Mouse (Mus musculus) spleen, postnatal 0 days (tissue): ENCODE data around the gene Cc2d1a. TPM values are rescaled to one million over a fixed set of nuclear protein-coding genes. Genes with fewer than 3 reads are reported as not detected.
A peak's percentile ranks its signal among the peaks of the same experiment; 100 is the strongest.

ENCODE experiments used
- microRNA counts: library from miRNA; unstranded; fragments of <30 nt; microRNA quantifications from one replicate; lab custom pipeline; 2015
- polyA plus RNA-seq: library from polyadenylated mRNA; unstranded; fragments of >200 nt; fragmentation: Nextera tagmentation; extraction: Ambion mirVana; gene quantifications from 2 replicates; pipeline ENCODE4 v1.2.1, GENCODE M21; 2015

Gene Cc2d1a
- polyA plus RNA-seq = 5.9 and 7.0 TPM in 2 replicates

DNA sequence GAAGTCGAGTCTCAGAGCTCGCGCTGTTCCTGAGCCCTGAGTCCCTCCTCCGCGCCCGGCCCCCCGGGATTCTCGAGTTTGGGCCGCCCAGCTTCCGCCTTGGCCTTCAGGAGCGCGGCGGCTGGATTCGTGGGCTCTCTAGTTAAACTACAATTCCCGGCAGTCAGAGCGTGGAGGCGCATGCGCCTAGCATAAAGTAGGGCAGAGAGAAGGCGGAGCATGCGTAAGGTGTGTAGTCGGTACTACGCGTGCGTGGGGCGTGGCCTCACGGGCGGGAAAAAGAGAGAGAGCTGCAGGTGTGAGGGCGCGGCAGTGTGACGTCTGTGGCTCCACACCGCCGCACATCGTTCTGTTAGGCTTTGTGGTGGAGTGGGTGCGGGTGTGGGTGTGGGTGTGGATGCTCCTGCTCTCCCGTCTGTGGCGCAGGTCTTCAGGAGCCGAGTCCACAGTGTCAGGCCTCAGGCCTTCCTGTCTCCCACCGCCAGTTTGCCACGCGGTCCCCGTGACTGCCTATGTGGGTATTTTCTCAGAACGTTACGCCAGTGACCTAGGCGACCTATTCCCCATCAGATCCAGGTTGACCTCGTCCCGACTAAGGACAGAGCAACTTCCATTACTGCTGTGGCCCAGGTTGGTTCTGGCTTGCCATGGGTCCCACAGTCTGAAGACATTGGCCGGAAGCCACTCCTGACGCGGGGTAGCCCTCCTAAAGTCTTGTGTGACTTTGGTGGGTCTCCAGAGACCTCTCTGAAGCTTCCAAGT is at the start of gene Cc2d1a, which contains the start of gene 4930432K21Rik:
Gene Cc2d1a, minus strand, starts transcription at position 168 of the 762 bp plus-strand sequence.
Gene 4930432K21Rik, plus strand, starts transcription at position 257 of the 762 bp plus-strand sequence.

GRCm38 (mm10) chr8:84185117-84185516 is 37.4 kb upstream of the Cc2d1a start, which contains the start of gene Nanos3:
Gene Nanos3 (minus strand): TSS chr8:84185217.

DNA sequence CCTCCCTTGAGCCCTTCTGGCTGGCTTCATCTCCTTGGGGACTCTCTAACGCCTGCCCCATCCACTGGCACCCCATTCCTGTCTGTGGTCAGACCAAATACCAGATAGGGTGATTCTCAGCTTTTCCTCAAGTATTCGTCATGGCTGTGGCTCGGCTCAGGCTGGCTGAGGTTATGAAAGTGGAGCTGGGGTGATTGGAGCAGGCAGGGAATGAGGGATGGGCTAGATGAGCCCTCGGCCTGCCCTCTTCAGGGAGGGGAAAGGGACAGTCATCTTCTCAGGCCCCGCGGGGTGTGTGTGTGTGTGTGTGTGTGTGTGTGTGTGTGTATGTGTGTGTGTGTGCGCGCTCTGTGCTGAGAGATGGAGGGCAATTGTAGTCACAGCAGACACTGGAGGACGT is 22.1 kb downstream of the Cc2d1a start, which contains the start of gene Podnl1:
Gene Podnl1, plus strand, starts transcription at position 334 of the 400 bp plus-strand sequence.

GRCm38 (mm10) chr8:84104697-84105609 is 42.8 kb downstream of the Cc2d1a start, which contains the start of gene Dcaf15:
Gene Dcaf15 (minus strand): TSS chr8:84104768.

MicroRNAs within 50 kb of the gene (microRNA counts, 519-probe panel; counts per million panel counts)
- 3,692 counts per million, percentile 11 among the panel's probes with 10 or more counts for microRNA mmu-miR-181c (lab: Ali Mortazavi, UCI)
- 5,222 counts per million, percentile 37 among the panel's probes with 10 or more counts for microRNA mmu-miR-709 (lab: Ali Mortazavi, UCI)

Other genes starting within 250 kb of the Cc2d1a start
- 4.6 and 7.3 TPM in 2 replicates for gene Adgrl1, start 247.8 kb downstream of the Cc2d1a start, polyA plus RNA-seq
- 0.10 TPM in 1 of 2 replicates, not detected in the other for gene Gm10644, start 192.7 kb downstream of the Cc2d1a start, polyA plus RNA-seq
- 114 and 127 TPM in 2 replicates for gene Asf1b, start 192.4 kb downstream of the Cc2d1a start, polyA plus RNA-seq
- 37.9 and 38.8 TPM in 2 replicates for gene Prkaca, start 174.9 kb downstream of the Cc2d1a start, polyA plus RNA-seq
- gene Samd1, start 150.3 kb downstream of the Cc2d1a start, polyA plus RNA-seq = 11.6 and 14.0 TPM in 2 replicates
- gene 1700067K01Rik, start 146.4 kb downstream of the Cc2d1a start, polyA plus RNA-seq = 0.61 and 1.0 TPM in 2 replicates
- gene 2210011C24Rik, start 135.8 kb downstream of the Cc2d1a start, polyA plus RNA-seq = 0.26 and 0.28 TPM in 2 replicates
- gene Palm3, start 126.5 kb downstream of the Cc2d1a start, polyA plus RNA-seq = 1.0 and 1.1 TPM in 2 replicates
- 1.5 and 1.7 TPM in 2 replicates for gene Il27ra, start 105.3 kb downstream of the Cc2d1a start, polyA plus RNA-seq
- 0.22 TPM in 1 of 2 replicates, not detected in the other for gene Rln3, start 102.9 kb downstream of the Cc2d1a start, polyA plus RNA-seq
- 0.52 and 0.81 TPM in 2 replicates for gene Gm10643, start 82.8 kb downstream of the Cc2d1a start, polyA plus RNA-seq
- gene Rfx1, start 81.1 kb downstream of the Cc2d1a start, polyA plus RNA-seq = 3.6 and 3.9 TPM in 2 replicates
- 6.1 and 7.5 TPM in 2 replicates for gene Dcaf15, start 43.2 kb downstream of the Cc2d1a start, polyA plus RNA-seq
- gene Podnl1, start 21.9 kb downstream of the Cc2d1a start, polyA plus RNA-seq = 0.19 and 0.32 TPM in 2 replicates
- gene 4930432K21Rik, start 89 bp upstream of the Cc2d1a start, polyA plus RNA-seq = 0.29 and 0.30 TPM in 2 replicates
- 1.4 and 2.8 TPM in 2 replicates for gene Nanos3, start 37.3 kb upstream of the Cc2d1a start, polyA plus RNA-seq
- 2.5 and 3.1 TPM in 2 replicates for gene Zswim4, start 89.1 kb upstream of the Cc2d1a start, polyA plus RNA-seq
- gene D8Ertd738e, start 101.8 kb upstream of the Cc2d1a start, polyA plus RNA-seq = 260 and 268 TPM in 2 replicates
- 63.5 and 65.6 TPM in 2 replicates for gene Mri1, start 109.4 kb upstream of the Cc2d1a start, polyA plus RNA-seq
- gene Ccdc130, start 122.4 kb upstream of the Cc2d1a start, polyA plus RNA-seq = 6.9 and 10.5 TPM in 2 replicates
- gene Cacna1a, start 240.5 kb upstream of the Cc2d1a start, polyA plus RNA-seq = 0.66 and 1.6 TPM in 2 replicates